Mouse (Mus musculus): Measurements from ENCODE around the gene Bbip1.
"Not testable (repeated sequence)": the region's sequence is repeated elsewhere in the genome, so short reads cannot be mapped to it uniquely, and the experiment has no call there.

Bbip1 gene

GRCm38 (mm10) chr19:53925338-53925751, 19.1 kb downstream of the Bbip1 start:
- DNase-seq (ENCODE audit: low spot score in 2 of 2): no peak

- not testable (repeated sequence) for DNase-seq (ENCODE audit: low spot score in 2 of 2)
Observed at GRCm38 (mm10) chr19:53921996-53922395, 22.4 kb downstream of the Bbip1 start.

- no peak for DNase-seq (ENCODE audit: low spot score in 2 of 2)
Observed at GRCm38 (mm10) chr19:53919541-53919940, 24.9 kb downstream of the Bbip1 start.

GRCm38 (mm10) chr19:53914950-53915349, 29.5 kb downstream of the Bbip1 start:
- no peak for DNase-seq (ENCODE audit: low spot score in 2 of 2)

- not testable (repeated sequence) for DNase-seq (ENCODE audit: low spot score in 2 of 2)
Observed at GRCm38 (mm10) chr19:53906703-53907070, 37.7 kb downstream of the Bbip1 start.

- no peak for DNase-seq (ENCODE audit: low spot score in 2 of 2)
Observed at GRCm38 (mm10) chr19:53906033-53906702, 38.3 kb downstream of the Bbip1 start.

- DNase-seq (ENCODE audit: low spot score in 2 of 2): no peak
Observed at GRCm38 (mm10) chr19:53904833-53905480, 39.5 kb downstream of the Bbip1 start.

GRCm38 (mm10) chr19:53903507-53904321, 40.7 kb downstream of the Bbip1 start:
- DNase-seq (ENCODE audit: low spot score in 2 of 2): peak; percentile 55 to 64

GRCm38 (mm10) chr19:53902739-53903487, 41.5 kb downstream of the Bbip1 start:
- DNase-seq (ENCODE audit: low spot score in 2 of 2): peak; percentile 95 to 96

GRCm38 (mm10) chr19:53901931-53902738, 42.3 kb downstream of the Bbip1 start:
- no peak for DNase-seq (ENCODE audit: low spot score in 2 of 2)

- DNase-seq (ENCODE audit: low spot score in 2 of 2): no peak
Observed at GRCm38 (mm10) chr19:53899941-53900610, 44.4 kb downstream of the Bbip1 start.

- no peak for DNase-seq (ENCODE audit: low spot score in 2 of 2)
Observed at GRCm38 (mm10) chr19:53898970-53899900, 45.2 kb downstream of the Bbip1 start.

- no peak for DNase-seq (ENCODE audit: low spot score in 2 of 2)
Observed at GRCm38 (mm10) chr19:53898498-53898897, 45.9 kb downstream of the Bbip1 start.

GRCm38 (mm10) chr19:53898046-53898445, 46.4 kb downstream of the Bbip1 start:
- DNase-seq (ENCODE audit: low spot score in 2 of 2): no peak

- DNase-seq (ENCODE audit: low spot score in 2 of 2): no peak
Observed at GRCm38 (mm10) chr19:53894538-53895121, 49.8 kb downstream of the Bbip1 start.

- no peak for DNase-seq (ENCODE audit: low spot score in 2 of 2)
Observed at GRCm38 (mm10) chr19:53893711-53894171, 50.7 kb downstream of the Bbip1 start.

GRCm38 (mm10) chr19:53892838-53893359, 51.5 kb downstream of the Bbip1 start:
- DNase-seq (ENCODE audit: low spot score in 2 of 2): no peak

GRCm38 (mm10) chr19:53892061-53892460, 52.4 kb downstream of the Bbip1 start, which contains the start of gene Pdcd4:
Gene Pdcd4 (plus strand): TSS chr19:53892231.
- no peak for DNase-seq (ENCODE audit: low spot score in 2 of 2)
